Mouse (Mus musculus) heart, adult 2 months (tissue): ENCODE data around the gene Otos.

Source experiments
- CTCF ChIP-seq: fragments of 200-600 bp; IDR thresholded peaks from 2 replicates; pipeline ENCODE4 v1.8.1; 2022; ENCODE audit warnings: antibody characterized with exemption, mild to moderate bottlenecking, moderate library complexity
- EP300 ChIP-seq: fragments of 200-500 bp; IDR thresholded peaks from 2 replicates; pipeline ENCODE4 v1.6.1; 2011; ENCODE audit warnings: low read depth, low read length, control low read depth; ENCODE audit not compliant: insufficient read depth
- POLR2A ChIP-seq: fragments of 200-500 bp; IDR thresholded peaks from 2 replicates; pipeline ENCODE4 v1.6.1; 2011; ENCODE audit warnings: mild to moderate bottlenecking, low read depth, low read length, control low read depth; ENCODE audit not compliant: insufficient read depth

DNA sequence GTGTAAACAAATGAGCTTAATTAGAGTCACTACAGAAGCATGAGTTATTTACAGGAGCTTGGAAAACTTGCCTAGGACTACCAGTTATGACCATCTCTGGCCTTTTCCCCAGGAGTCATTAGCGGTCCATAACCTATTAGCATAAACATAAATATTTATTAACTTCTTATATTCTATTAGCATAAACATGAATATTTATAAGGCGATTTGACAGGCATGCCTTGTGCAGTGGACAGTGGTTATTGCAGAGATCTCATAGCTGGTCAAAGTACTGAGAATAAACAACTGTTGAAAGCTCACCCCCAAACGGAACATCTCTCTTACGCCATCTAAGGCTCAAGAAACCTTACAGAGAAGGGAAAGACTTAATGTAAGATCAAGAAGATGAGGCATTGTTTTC, 35.5 kb downstream of the Otos start:
- TF ChIP-seq CTCF (no peak), EP300 (no peak), POLR2A (no peak)
